Mouse (Mus musculus): Measurements from ENCODE around the gene Arid5a.

DNA sequence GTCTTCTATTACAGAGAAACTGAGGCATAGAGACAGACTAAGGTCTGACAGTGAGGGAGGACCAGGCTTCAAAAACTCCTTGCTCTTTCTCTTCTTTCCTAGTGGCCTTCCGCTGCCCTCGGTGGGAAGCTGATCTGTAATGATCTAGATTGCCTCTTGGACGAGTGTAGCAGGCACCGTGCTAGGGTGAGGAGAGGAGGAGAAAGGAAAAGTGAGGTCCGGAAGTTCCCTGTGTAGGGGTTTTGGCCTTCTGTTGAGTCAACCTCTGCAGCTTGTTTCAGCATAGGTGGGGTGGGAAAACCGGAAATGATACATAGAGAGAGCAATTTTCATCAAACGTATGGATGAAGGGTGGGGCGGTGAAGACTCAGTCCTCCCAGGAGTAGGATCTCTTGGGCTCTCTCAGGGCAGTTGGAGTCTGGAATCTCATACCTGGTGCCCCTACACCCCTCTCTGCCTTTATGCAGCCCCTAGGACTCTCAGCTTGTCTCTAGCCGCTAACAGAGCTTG, 1.5 kb downstream of the Arid5a start:
- TF ChIP-seq POLR2A (IDR thresholded peaks at IDR 0.05; ENCODE audit: insufficient read length, low read depth) (no peak), POLR2AphosphoS2 (IDR thresholded peaks at IDR 0.05; ENCODE audit: insufficient read length, low read depth) (no peak), TCF12 (IDR thresholded peaks at IDR 0.05; ENCODE audit: insufficient read depth, poor library complexity, severe bottlenecking) (no peak), MAX (IDR thresholded peaks at IDR 0.05; ENCODE audit: low read depth) (no peak)

All from myocyte (in vitro differentiated cells).